Mouse (Mus musculus) left cerebral cortex, adult 18-20 months (tissue): ENCODE results near the gene Nxpe2. TPM values are rescaled to one million over a fixed set of nuclear protein-coding genes. Genes with fewer than 3 reads are reported as not detected.
A peak's percentile ranks its signal among the peaks of the same experiment; 100 is the strongest.
"Not testable (repeated sequence)": the region's sequence is repeated elsewhere in the genome, so short reads cannot be mapped to it uniquely, and the experiment has no call there.

Experiments
- DNase-seq, 2 experiments: peaks; one replicate each; pipeline ENCODE4 v3.0.0; 2021 to 2022; ENCODE audit warnings: low spot score in 2 of 2, mixed read lengths in 1 of 2
- total RNA-seq, 2 experiments: library from RNA; stranded (reverse); gene quantifications; 2 replicates each; pipeline ENCODE4 v1.2.3; 2021

Nxpe2 gene
- total RNA-seq, 2 experiments from 2014 or later, result 0.19 to 0.35 TPM

GRCm38 (mm10) chr9:48303564-48303963 is 49.7 kb downstream of the Nxpe2 start:
- DNase-seq, result not testable (repeated sequence)

- DNase-seq, result no peak
These were observed 54.3 kb downstream of the Nxpe2 start for GRCm38 (mm10) chr9:48298983-48299382.

GRCm38 (mm10) chr9:48294754-48295153 is 58.5 kb downstream of the Nxpe2 start:
- DNase-seq, result no peak

- DNase-seq, result no peak
These were observed 63.0 kb downstream of the Nxpe2 start for GRCm38 (mm10) chr9:48290281-48290680.

GRCm38 (mm10) chr9:48284221-48284620 is 69.0 kb downstream of the Nxpe2 start:
- DNase-seq, result no peak

GRCm38 (mm10) chr9:48276831-48277230 is 76.4 kb downstream of the Nxpe2 start:
- DNase-seq, result peak; percentile 12 to 32

Other genes starting within 250 kb of the Nxpe2 start
- gene Nxpe4, start 191.4 kb downstream of the Nxpe2 start, total RNA-seq, result 1 to 10 TPM; 8.3 to 10.0 TPM
- gene Rexo2, start 127.2 kb upstream of the Nxpe2 start, total RNA-seq, result 100 to 1,000 TPM in 1 of 2 experiments, 10 to 100 TPM in 1; 97.6 to 103 TPM
- gene Rbm7, start 141.8 kb upstream of the Nxpe2 start, total RNA-seq, result 10 to 100 TPM; 33.8 to 34.2 TPM
- 1 to 10 TPM; 8.6 to 9.4 TPM for gene Gm5617, start 142.0 kb upstream of the Nxpe2 start, total RNA-seq